Mouse (Mus musculus) erythroblast, embryonic 14.5 days (primary cell): ENCODE measurements around the gene Amn1. TPM values are rescaled to one million over a fixed set of nuclear protein-coding genes. Genes with fewer than 3 reads are reported as not detected.
"Not testable (repeated sequence)": the region's sequence is repeated elsewhere in the genome, so short reads cannot be mapped to it uniquely, and the experiment has no call there.

Experiments used
- H3K27me3 ChIP-seq: 2 replicates; pipeline ENCODE4 v1.6.1; 2012; ENCODE audit warnings: inconsistent platforms; ENCODE audit not compliant: control insufficient read depth
- H3K36me3 ChIP-seq: 2 replicates; pipeline ENCODE4 v1.6.1; 2012; ENCODE audit warnings: mild to moderate bottlenecking, inconsistent platforms; ENCODE audit not compliant: control insufficient read depth
- H3K4me1 ChIP-seq: 2 replicates; pipeline ENCODE4 v1.6.1; 2012; ENCODE audit warnings: inconsistent platforms; ENCODE audit not compliant: control insufficient read depth
- H3K4me3 ChIP-seq: replicated peaks from 2 replicates; pipeline ENCODE3; 2012; ENCODE audit warnings: moderate library complexity, mild to moderate bottlenecking, inconsistent platforms
- H3K9me3 ChIP-seq: 2 replicates; pipeline ENCODE4 v1.6.1; 2012; ENCODE audit warnings: low read length, inconsistent platforms, mixed read lengths; ENCODE audit not compliant: control insufficient read depth
- GATA1 ChIP-seq: IDR thresholded peaks from 2 replicates; pipeline ENCODE4 v1.6.1; 2012; ENCODE audit warnings: low read length, inconsistent platforms, mixed read lengths
- TAL1 ChIP-seq: IDR thresholded peaks from 3 replicates; pipeline ENCODE4 v1.6.1; 2012; ENCODE audit warnings: low read length, inconsistent platforms, mixed read lengths
- polyA plus RNA-seq: library from polyadenylated mRNA; stranded (reverse); fragments of >175 nt; gene quantifications from 2 replicates; pipeline ENCODE4 v1.2.3, GENCODE M21; 2012

The Amn1 gene
- polyA plus RNA-seq, 1 experiment: 0.22 TPM

- Histone ChIP-seq H3K36me3 (no peaks in the 10 kb centered on the region), H3K9me3 (peaks cover 7% of the 10 kb centered on the region; the same call in 1 of the 2 replicates), H3K27me3 (no peaks in the 10 kb centered on the region), H3K4me1 (peaks cover 60% of the 10 kb centered on the region), H3K4me3 (peak overlapping the region; percentile 70)
- TF ChIP-seq TAL1 (no peak), GATA1 (no peak)
These were observed 919 bp upstream of the Amn1 start for GRCm38 (mm10) chr6:149189340-149189922.

GRCm38 (mm10) chr6:149188925-149189257, 379 bp upstream of the Amn1 start:
- Histone ChIP-seq H3K27me3 (no peaks in the 10 kb centered on the region), H3K4me1 (peaks cover 56% of the 10 kb centered on the region), H3K9me3 (peaks cover 7% of the 10 kb centered on the region; the same call in 1 of the 2 replicates), H3K4me3 (peak overlapping the region; percentile 70), H3K36me3 (no peaks in the 10 kb centered on the region)
- no peak for TF ChIP-seq TAL1
- TF ChIP-seq GATA1: no peak

GRCm38 (mm10) chr6:149187371-149187770, 1.1 kb downstream of the Amn1 start:
- peaks cover 44% of the 10 kb centered on the region for H3K4me1 ChIP-seq
- TF ChIP-seq GATA1: no peak
- no peak for TF ChIP-seq TAL1
- peaks cover 3% of the 10 kb centered on the region for H3K36me3 ChIP-seq
- H3K4me3 ChIP-seq: peak overlapping the region; percentile 70
- H3K27me3 ChIP-seq: no peaks in the 10 kb centered on the region
- peaks cover 4% of the 10 kb centered on the region; the same call in 1 of the 2 replicates for H3K9me3 ChIP-seq

GRCm38 (mm10) chr6:149184007-149184406, 4.5 kb downstream of the Amn1 start:
- H3K9me3 ChIP-seq: no peaks in the 10 kb centered on the region
- no peak overlapping the region for H3K4me3 ChIP-seq
- H3K27me3 ChIP-seq: no peaks in the 10 kb centered on the region
- no peak for TF ChIP-seq GATA1
- no peak for TF ChIP-seq TAL1
- H3K4me1 ChIP-seq: peaks cover 26% of the 10 kb centered on the region
- peaks cover 10% of the 10 kb centered on the region for H3K36me3 ChIP-seq

- H3K4me1 ChIP-seq: peaks cover 9% of the 10 kb centered on the region
- no peaks in the 10 kb centered on the region for H3K27me3 ChIP-seq
- no peak overlapping the region for H3K4me3 ChIP-seq
- TF ChIP-seq GATA1 (no peak), TAL1 (no peak)
- H3K9me3 ChIP-seq: no peaks in the 10 kb centered on the region
- peaks cover 18% of the 10 kb centered on the region for H3K36me3 ChIP-seq
These were observed 9.4 kb downstream of the Amn1 start for GRCm38 (mm10) chr6:149179064-149179463.

GRCm38 (mm10) chr6:149174932-149175570, 13.5 kb downstream of the Amn1 start:
- Histone ChIP-seq H3K27me3 (no peaks in the 10 kb centered on the region), H3K9me3 (no peaks in the 10 kb centered on the region), H3K4me1 (peaks cover 5% of the 10 kb centered on the region), H3K36me3 (peaks cover 8% of the 10 kb centered on the region; the same call in 1 of the 2 replicates), H3K4me3 (no peak overlapping the region)
- TF ChIP-seq GATA1 (no peak), TAL1 (no peak)

GRCm38 (mm10) chr6:149173831-149174625, 14.5 kb downstream of the Amn1 start:
- no peaks in the 10 kb centered on the region for H3K9me3 ChIP-seq
- no peak for TF ChIP-seq TAL1
- peaks cover 4% of the 10 kb centered on the region for H3K4me1 ChIP-seq
- no peak overlapping the region for H3K4me3 ChIP-seq
- H3K27me3 ChIP-seq: no peaks in the 10 kb centered on the region
- H3K36me3 ChIP-seq: peaks cover 8% of the 10 kb centered on the region; the same call in 1 of the 2 replicates

- H3K4me3 ChIP-seq, H3K27me3 ChIP-seq, H3K36me3 ChIP-seq, H3K4me1 ChIP-seq, H3K9me3 ChIP-seq: not testable (repeated sequence)
These were observed 18.5 kb downstream of the Amn1 start for GRCm38 (mm10) chr6:149169965-149170364.

GRCm38 (mm10) chr6:149168436-149168835, 20.1 kb downstream of the Amn1 start:
- no peak for TF ChIP-seq GATA1
- no peak for TF ChIP-seq TAL1
- H3K4me3 ChIP-seq: no peak overlapping the region
- H3K36me3 ChIP-seq: peaks cover 3% of the 10 kb centered on the region; the same call in 1 of the 2 replicates
- H3K4me1 ChIP-seq: no peaks in the 10 kb centered on the region
- no peaks in the 10 kb centered on the region for H3K9me3 ChIP-seq
- H3K27me3 ChIP-seq: no peaks in the 10 kb centered on the region
